Mouse (Mus musculus): ENCODE measurements around the gene Itgae.

Gene Itgae

GRCm38 (mm10) chr11:73194444-73194843 is 104.1 kb downstream of the Itgae start:
- DNase-seq (ENCODE audit: low read depth, low spot score) = no peak
